Mouse (Mus musculus): ENCODE measurements around the gene Sema4c. TPM values are rescaled to one million over a fixed set of nuclear protein-coding genes. Genes with fewer than 3 reads are reported as not detected.

The Sema4c gene
- polyA plus RNA-seq, 2 experiments = 0.25 to 2.3 TPM

- Histone ChIP-seq H3K9ac (replicated peaks) (no peak overlapping the region), H3K4me2 (ENCODE audit: low read depth) (no peak overlapping the region), H3K4me1 (replicated peaks; ENCODE audit: control insufficient read depth in 2 of 2, insufficient read depth in 2 of 2, low read length in 1 of 2) (no peaks in the 10 kb centered on the region), H3K27ac (no peak overlapping the region), H3K9me3 (ENCODE audit: control insufficient read depth, low read length) (no peaks in the 10 kb centered on the region), H3K4me3 (ENCODE audit: insufficient read depth in 1 of 2, low read depth in 2 of 2, low read length in 2 of 2) (no peak overlapping the region), H3K36me3 (replicated peaks; ENCODE audit: control insufficient read depth, insufficient read depth, low read depth) (no peaks in the 10 kb centered on the region), H3K27me3 (ENCODE audit: control insufficient read depth, insufficient read depth, low read length) (no peaks in the 10 kb centered on the region)
- ATAC-seq (ENCODE audit: insufficient read depth) (no peak), DNase-seq (ENCODE audit: low read depth in 3 of 3, low spot score in 3 of 3) (no peak)
- TF ChIP-seq CTCF (IDR thresholded peaks at IDR 0.05; ENCODE audit: low read depth) (no peak), EP300 (IDR thresholded peaks at IDR 0.05; ENCODE audit: low read depth) (no peak)
- WGBS (ENCODE audit: insufficient replicate concordance) = 29% methylated on average over 4 of the region's 4 CpGs
Measured at GRCm38 (mm10) chr1:36602271-36602670, 44.1 kb upstream of the Sema4c start.

DNA sequence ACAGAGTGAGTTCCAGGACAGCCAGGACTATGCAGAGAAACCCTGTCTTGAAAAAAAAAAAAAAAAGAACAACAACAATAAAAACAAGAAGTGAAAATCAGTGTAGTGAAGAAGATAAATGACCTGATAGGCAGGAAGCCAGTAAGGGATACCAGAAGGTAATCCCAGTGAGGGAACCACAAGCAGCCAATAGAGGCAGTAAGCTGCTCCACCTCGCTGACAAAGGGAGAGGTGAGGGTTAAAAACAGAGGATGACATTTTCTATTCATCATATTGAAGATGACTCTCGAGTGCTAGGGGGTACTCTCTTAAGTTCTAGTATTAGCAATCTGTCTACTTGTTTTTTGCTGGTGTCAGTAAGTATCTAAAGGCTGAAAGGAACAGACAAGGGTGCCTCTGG lies 40.3 kb upstream of the Sema4c start:
- Histone ChIP-seq H3K36me3 (replicated peaks; ENCODE audit: control insufficient read depth, insufficient read depth, low read depth) (no peaks in the 10 kb centered on the region), H3K27ac (no peak overlapping the region), H3K27me3 (ENCODE audit: control insufficient read depth, insufficient read depth, low read length) (no peaks in the 10 kb centered on the region), H3K4me2 (ENCODE audit: low read depth) (no peak overlapping the region), H3K4me1 (replicated peaks; ENCODE audit: control insufficient read depth in 2 of 2, insufficient read depth in 2 of 2, low read length in 1 of 2) (no peaks in the 10 kb centered on the region), H3K9me3 (ENCODE audit: control insufficient read depth, low read length) (no peaks in the 10 kb centered on the region), H3K4me3 (ENCODE audit: insufficient read depth in 1 of 2, low read depth in 2 of 2, low read length in 2 of 2) (no peak overlapping the region), H3K9ac (replicated peaks) (no peak overlapping the region)
- no peak for ATAC-seq (ENCODE audit: insufficient read depth)
- WGBS (ENCODE audit: insufficient replicate concordance) = 41% methylated on average over 2 of the region's 2 CpGs
- TF ChIP-seq EP300 (IDR thresholded peaks at IDR 0.05; ENCODE audit: low read depth) (no peak), CTCF (IDR thresholded peaks at IDR 0.05; ENCODE audit: low read depth) (no peak)
- DNase-seq (ENCODE audit: low read depth in 3 of 3, low spot score in 3 of 3) = no peak

GRCm38 (mm10) chr1:36596114-36596513 lies 38.0 kb upstream of the Sema4c start:
- Histone ChIP-seq H3K4me3 (ENCODE audit: insufficient read depth in 1 of 2, low read depth in 2 of 2, low read length in 2 of 2) (no peak overlapping the region), H3K36me3 (replicated peaks; ENCODE audit: control insufficient read depth, insufficient read depth, low read depth) (no peaks in the 10 kb centered on the region), H3K27ac (no peak overlapping the region), H3K9me3 (ENCODE audit: control insufficient read depth, low read length) (no peaks in the 10 kb centered on the region), H3K27me3 (ENCODE audit: control insufficient read depth, insufficient read depth, low read length) (no peaks in the 10 kb centered on the region), H3K4me2 (ENCODE audit: low read depth) (no peak overlapping the region), H3K4me1 (replicated peaks; ENCODE audit: control insufficient read depth in 2 of 2, insufficient read depth in 2 of 2, low read length in 1 of 2) (no peaks in the 10 kb centered on the region; a peak in 1 of 4 replicates), H3K9ac (replicated peaks) (no peak overlapping the region)
- TF ChIP-seq CTCF (IDR thresholded peaks at IDR 0.05; ENCODE audit: low read depth) (no peak), EP300 (IDR thresholded peaks at IDR 0.05; ENCODE audit: low read depth) (no peak)
- ATAC-seq (ENCODE audit: insufficient read depth) (no peak; the same call in 1 of the 2 replicates), DNase-seq (ENCODE audit: low read depth in 3 of 3, low spot score in 3 of 3) (no peak)
- WGBS (ENCODE audit: insufficient replicate concordance) = 48% methylated on average over 4 of the region's 4 CpGs

GRCm38 (mm10) chr1:36595167-36595931 lies 37.2 kb upstream of the Sema4c start:
- ATAC-seq (ENCODE audit: insufficient read depth) (no peak), DNase-seq (ENCODE audit: low read depth in 3 of 3, low spot score in 3 of 3) (no peak)
- Histone ChIP-seq H3K4me2 (ENCODE audit: low read depth) (no peak overlapping the region), H3K4me3 (ENCODE audit: insufficient read depth in 1 of 2, low read depth in 2 of 2, low read length in 2 of 2) (no peak overlapping the region), H3K9ac (replicated peaks) (no peak overlapping the region), H3K27me3 (ENCODE audit: control insufficient read depth, insufficient read depth, low read length) (no peaks in the 10 kb centered on the region), H3K9me3 (ENCODE audit: control insufficient read depth, low read length) (no peaks in the 10 kb centered on the region), H3K27ac (no peak overlapping the region), H3K36me3 (replicated peaks; ENCODE audit: control insufficient read depth, insufficient read depth, low read depth) (no peaks in the 10 kb centered on the region), H3K4me1 (replicated peaks; ENCODE audit: control insufficient read depth in 2 of 2, insufficient read depth in 2 of 2, low read length in 1 of 2) (no peaks in the 10 kb centered on the region; a peak in 1 of 4 replicates)
- WGBS (ENCODE audit: insufficient replicate concordance) = 59% methylated on average over 10 of the region's 10 CpGs
- no peak for TF ChIP-seq EP300 (IDR thresholded peaks at IDR 0.05; ENCODE audit: low read depth)
- TF ChIP-seq CTCF (IDR thresholded peaks at IDR 0.05; ENCODE audit: low read depth) = no peak

GRCm38 (mm10) chr1:36593099-36593498 lies 35.0 kb upstream of the Sema4c start:
- TF ChIP-seq EP300 (IDR thresholded peaks at IDR 0.05; ENCODE audit: low read depth) (no peak), CTCF (IDR thresholded peaks at IDR 0.05; ENCODE audit: low read depth) (no peak)
- Histone ChIP-seq H3K27ac (no peak overlapping the region), H3K4me1 (replicated peaks; ENCODE audit: control insufficient read depth in 2 of 2, insufficient read depth in 2 of 2, low read length in 1 of 2) (peaks cover 0 to 2% of the 10 kb centered on the region in 2 experiments; a peak in 1 of 4 replicates), H3K27me3 (ENCODE audit: control insufficient read depth, insufficient read depth, low read length) (no peaks in the 10 kb centered on the region), H3K36me3 (replicated peaks; ENCODE audit: control insufficient read depth, insufficient read depth, low read depth) (no peaks in the 10 kb centered on the region), H3K9ac (replicated peaks) (no peak overlapping the region), H3K4me2 (ENCODE audit: low read depth) (no peak overlapping the region), H3K9me3 (ENCODE audit: control insufficient read depth, low read length) (no peaks in the 10 kb centered on the region), H3K4me3 (ENCODE audit: insufficient read depth in 1 of 2, low read depth in 2 of 2, low read length in 2 of 2) (no peak overlapping the region)
- 20% methylated on average over 1 of the region's 1 CpGs for WGBS (ENCODE audit: insufficient replicate concordance)
- ATAC-seq (ENCODE audit: insufficient read depth) = no peak
- DNase-seq (ENCODE audit: low read depth in 3 of 3, low spot score in 3 of 3) = no peak
